Mouse (Mus musculus): ENCODE results near the gene Lifr.

DNA sequence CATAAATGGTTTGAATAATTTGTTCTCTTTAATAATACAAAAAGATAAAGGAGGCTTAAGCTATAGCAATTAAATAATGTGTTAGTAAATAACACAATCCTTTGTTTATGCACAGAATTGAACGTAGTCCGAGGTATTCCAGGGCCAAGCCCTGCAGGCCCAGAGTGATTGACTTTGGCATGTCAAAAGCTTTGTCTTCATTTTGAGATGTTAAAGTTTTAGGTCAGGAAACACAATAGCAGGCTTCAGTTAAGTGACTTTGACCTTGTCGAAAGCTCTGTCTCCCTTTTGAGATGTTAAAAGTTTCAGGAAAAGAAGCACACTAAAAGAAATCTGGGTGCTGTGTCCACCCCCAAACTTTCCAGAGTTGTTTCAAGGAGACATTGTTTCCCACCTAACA lies 26.3 kb downstream of the Lifr start:
- TF ChIP-seq CTCF (IDR thresholded peaks at IDR 0.05; ENCODE audit: borderline replicate concordance, extremely low read depth, insufficient read depth, insufficient read length), result no peak
- no peak for TF ChIP-seq POLR2A (IDR thresholded peaks at IDR 0.05; ENCODE audit: borderline replicate concordance, extremely low read depth, insufficient read depth, insufficient read length, poor library complexity, severe bottlenecking)

Data from brain, embryonic 14.5 days (tissue).